Mouse (Mus musculus) limb, embryonic 12.5 days (tissue): ENCODE data around the gene Sacm1l. TPM values are rescaled to one million over a fixed set of nuclear protein-coding genes. Genes with fewer than 3 reads are reported as not detected.

ENCODE experiments used
- ATAC-seq: fragments of 200-750 bp; cut with Nextera tagmentation; 2 replicates; pipeline ENCODE4 v1.8.0; 2017; ENCODE audit warnings: low read depth, moderate TSS enrichment; ENCODE audit not compliant: insufficient number of reproducible peaks, insufficient read depth, low FRiP score, low TSS enrichment
- H3K27ac ChIP-seq: fragments of 300-500 bp; sonication (generic); 2 replicates; pipeline ENCODE4 v1.5.1; 2016; ENCODE audit warnings: mild to moderate bottlenecking, moderate library complexity
- H3K27me3 ChIP-seq: fragments of 300-500 bp; sonication (generic); 2 replicates; pipeline ENCODE4 v1.6.1; 2016; ENCODE audit warnings: mild to moderate bottlenecking, moderate library complexity
- H3K36me3 ChIP-seq: fragments of 300-500 bp; sonication (generic); 2 replicates; pipeline ENCODE4 v1.6.1; 2016; ENCODE audit warnings: mild to moderate bottlenecking, moderate library complexity
- H3K4me1 ChIP-seq: fragments of 300-500 bp; sonication (generic); replicated peaks from 2 replicates; pipeline ENCODE4 v1.6.1; 2016
- H3K4me2 ChIP-seq: fragments of 300-500 bp; sonication (generic); 2 replicates; pipeline ENCODE4 v1.6.1; 2016; ENCODE audit warnings: mild to moderate bottlenecking, moderate library complexity
- H3K4me3 ChIP-seq: fragments of 300-500 bp; sonication (generic); replicated peaks from 2 replicates; pipeline ENCODE4 v1.5.1; 2016; ENCODE audit warnings: mild to moderate bottlenecking
- H3K9ac ChIP-seq: fragments of 300-500 bp; sonication (generic); replicated peaks from 2 replicates; pipeline ENCODE4 v1.6.1; 2016; ENCODE audit warnings: mild to moderate bottlenecking, moderate library complexity
- H3K9me3 ChIP-seq: fragments of 300-500 bp; sonication (generic); 2 replicates; pipeline ENCODE4 v1.6.1; 2016; ENCODE audit warnings: mild to moderate bottlenecking, moderate library complexity
- WGBS: fragments of 180-500 bp; shearing (Covaris S2); methylation state at CpG from one replicate; pipeline ENCODE4 v1.1.7; 2016; 5-methylcytosine and 5-hydroxymethylcytosine counted together
- polyA plus RNA-seq: library from polyadenylated mRNA; unstranded; fragments of >200 nt; fragmentation: Nextera tagmentation; extraction: Ambion mirVana; gene quantifications from 2 replicates; pipeline ENCODE4 v1.2.1, GENCODE M21; 2016

Sacm1l gene
- polyA plus RNA-seq, 1 experiment from 2014 or later: 50.1 TPM

- H3K27me3 ChIP-seq: no peaks in the 10 kb centered on the region
- no peak for ATAC-seq
- no peaks in the 10 kb centered on the region for H3K36me3 ChIP-seq
- peak overlapping the region; percentile 90 for H3K27ac ChIP-seq
- WGBS: 25% methylated on average over 6 of the region's 6 CpGs
- peak overlapping the region; percentile 61 for H3K4me2 ChIP-seq
- peaks cover 18% of the 10 kb centered on the region for H3K4me1 ChIP-seq
- H3K9ac ChIP-seq: peak overlapping the region; percentile 61
- no peaks in the 10 kb centered on the region for H3K9me3 ChIP-seq
- H3K4me3 ChIP-seq: peak overlapping the region; percentile 96
These were observed 1.3 kb upstream of the Sacm1l start for GRCm38 (mm10) chr9:123528087-123528925.

DNA sequence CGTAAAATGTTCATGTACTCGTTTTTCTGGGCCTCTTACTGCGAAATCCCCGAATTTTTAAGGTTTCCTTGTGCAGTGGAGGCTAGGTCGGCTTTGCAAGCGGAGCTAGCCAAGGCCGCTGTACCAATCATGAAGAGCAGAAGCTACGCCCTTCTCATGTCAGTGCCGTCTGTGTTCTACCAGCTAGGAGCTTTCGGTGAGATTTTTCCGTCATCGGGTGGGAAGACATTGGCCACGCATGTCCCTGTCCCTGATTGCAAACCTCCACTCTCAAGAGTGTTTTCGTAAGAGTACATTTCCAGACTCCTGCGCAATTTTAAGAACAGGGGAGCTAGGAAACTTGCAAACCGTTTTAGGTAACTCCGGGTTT lies 648 bp upstream of the Sacm1l start:
- Histone ChIP-seq H3K4me2 (peak overlapping the region; percentile 61), H3K4me3 (peak overlapping the region; percentile 96), H3K36me3 (no peaks in the 10 kb centered on the region), H3K27me3 (no peaks in the 10 kb centered on the region), H3K9ac (peak overlapping the region; percentile 61), H3K4me1 (peaks cover 18% of the 10 kb centered on the region), H3K27ac (peak overlapping the region; percentile 90), H3K9me3 (no peaks in the 10 kb centered on the region)
- ATAC-seq: peak; percentile 4; the same call in 1 of the 2 replicates
- WGBS: 1% methylated on average over 17 of the region's 17 CpGs

- no peaks in the 10 kb centered on the region for H3K9me3 ChIP-seq
- peaks cover 18% of the 10 kb centered on the region for H3K4me1 ChIP-seq
- no peaks in the 10 kb centered on the region for H3K27me3 ChIP-seq
- peak overlapping the region; percentile 95 for H3K27ac ChIP-seq
- 0% methylated on average over 13 of the region's 13 CpGs for WGBS
- H3K36me3 ChIP-seq: peaks cover 4% of the 10 kb centered on the region; the same call in 1 of the 2 replicates
- H3K4me3 ChIP-seq: peak overlapping the region; percentile 96
- ATAC-seq: no peak; the same call in 1 of the 2 replicates
- H3K9ac ChIP-seq: peak overlapping the region; percentile 96
- H3K4me2 ChIP-seq: peak overlapping the region; percentile 71
These were observed 558 bp downstream of the Sacm1l start for GRCm38 (mm10) chr9:123530158-123530475.

DNA sequence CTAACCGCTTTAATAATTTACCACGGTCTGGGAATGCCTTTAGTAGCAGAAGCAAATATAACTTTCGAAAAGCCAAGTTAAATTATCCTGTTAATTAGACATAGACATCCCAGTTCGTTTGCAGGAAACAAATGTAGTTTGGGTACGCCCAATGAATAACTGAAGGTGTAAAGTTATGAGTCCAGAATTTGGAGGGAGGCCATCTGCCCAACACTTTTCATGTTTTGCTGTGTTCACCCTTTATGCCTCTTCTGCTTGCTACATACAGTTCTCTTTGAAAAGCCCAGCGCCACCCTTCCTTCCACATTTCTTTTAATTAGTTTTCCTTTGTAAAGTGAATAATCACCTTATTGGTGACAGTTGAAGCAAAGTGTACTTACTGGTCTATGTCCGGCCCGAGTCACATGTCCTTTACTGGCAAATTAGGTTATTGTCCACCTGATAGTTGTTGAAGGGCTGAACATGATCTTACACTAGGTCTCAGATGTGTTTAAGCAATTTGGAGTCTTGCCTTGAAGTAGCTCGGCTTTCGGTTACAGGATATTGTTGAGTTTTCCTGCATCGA lies 1.1 kb downstream of the Sacm1l start:
- Histone ChIP-seq H3K9ac (peak overlapping the region; percentile 96), H3K4me1 (peaks cover 18% of the 10 kb centered on the region), H3K27ac (peak overlapping the region; percentile 95; the same call in 1 of the 2 replicates), H3K4me3 (peak overlapping the region; percentile 96), H3K4me2 (peak overlapping the region; percentile 71), H3K36me3 (peaks cover 5% of the 10 kb centered on the region; the same call in 1 of the 2 replicates), H3K9me3 (no peaks in the 10 kb centered on the region), H3K27me3 (no peaks in the 10 kb centered on the region)
- WGBS: 42% methylated on average over 11 of the region's 11 CpGs
- ATAC-seq: no peak

- Histone ChIP-seq H3K27ac (no peak overlapping the region), H3K9me3 (no peaks in the 10 kb centered on the region), H3K4me3 (peak overlapping the region; percentile 96; the same call in 1 of the 2 replicates), H3K9ac (0 out of 2 replicates have a peak overlapping the region, but pooled peaks have one; percentile 32), H3K36me3 (peaks cover 5% of the 10 kb centered on the region; the same call in 1 of the 2 replicates), H3K4me1 (peaks cover 18% of the 10 kb centered on the region), H3K27me3 (no peaks in the 10 kb centered on the region), H3K4me2 (peak overlapping the region; percentile 71)
- ATAC-seq: no peak
These were observed 1.7 kb downstream of the Sacm1l start for GRCm38 (mm10) chr9:123531234-123531633.

DNA sequence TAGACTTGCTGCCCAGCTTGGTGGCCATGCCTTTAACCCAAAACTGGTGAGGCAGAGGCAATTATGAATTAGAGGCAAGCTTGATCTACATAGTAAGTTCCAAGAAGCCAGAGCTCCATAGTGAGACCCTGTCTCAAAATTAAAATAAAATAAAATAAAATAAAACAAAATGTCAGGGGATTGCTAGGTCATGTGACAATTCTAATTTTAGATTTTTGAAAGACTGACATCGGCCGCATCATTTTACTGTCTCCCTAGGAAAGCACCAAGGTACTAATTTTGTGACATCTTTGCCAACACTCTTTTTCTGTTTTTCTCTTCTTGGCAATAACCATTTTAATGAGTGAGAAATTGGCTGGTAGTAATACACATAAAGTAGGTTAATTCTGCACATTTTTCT lies 7.1 kb downstream of the Sacm1l start:
- H3K36me3 ChIP-seq: peaks cover 5% of the 10 kb centered on the region; the same call in 1 of the 2 replicates
- ATAC-seq: no peak
- no peaks in the 10 kb centered on the region for H3K9me3 ChIP-seq
- 94% methylated on average over 2 of the region's 2 CpGs for WGBS
- no peak overlapping the region for H3K4me3 ChIP-seq
- H3K9ac ChIP-seq: no peak overlapping the region
- H3K4me1 ChIP-seq: peaks cover 10% of the 10 kb centered on the region
- H3K27me3 ChIP-seq: no peaks in the 10 kb centered on the region
- H3K4me2 ChIP-seq: no peak overlapping the region
- H3K27ac ChIP-seq: no peak overlapping the region

GRCm38 (mm10) chr9:123538189-123538588 lies 8.6 kb downstream of the Sacm1l start:
- Histone ChIP-seq H3K27me3 (no peaks in the 10 kb centered on the region), H3K4me2 (no peak overlapping the region), H3K9ac (no peak overlapping the region), H3K36me3 (peaks cover 5% of the 10 kb centered on the region; the same call in 1 of the 2 replicates), H3K9me3 (no peaks in the 10 kb centered on the region), H3K27ac (no peak overlapping the region), H3K4me1 (0 out of 2 replicates have a peak, but pooled peaks cover 6% of the 10 kb centered on the region), H3K4me3 (no peak overlapping the region)
- no peak for ATAC-seq
- 28% methylated on average over 4 of the region's 4 CpGs for WGBS

DNA sequence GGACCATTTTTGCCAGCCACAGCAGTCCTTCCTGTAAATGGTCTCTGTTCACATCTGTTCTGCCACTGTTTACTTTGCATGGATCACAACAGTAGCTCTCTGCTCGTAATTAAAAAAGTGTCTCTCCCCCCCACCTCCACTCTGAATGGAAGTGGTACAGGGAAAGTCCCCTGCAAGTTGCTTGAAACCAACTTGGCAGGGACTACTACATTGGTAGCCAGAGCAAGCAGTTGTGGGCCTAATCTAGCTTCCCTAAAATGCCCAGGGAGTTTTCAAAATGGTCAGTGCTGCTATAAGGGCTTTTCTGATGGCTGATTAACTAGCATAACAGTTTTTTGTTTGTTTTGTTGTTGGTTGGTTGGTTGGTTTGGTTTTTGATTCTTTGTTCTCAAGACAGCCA lies 9.5 kb downstream of the Sacm1l start:
- H3K4me2 ChIP-seq: no peak overlapping the region
- ATAC-seq: no peak
- peaks cover 14% of the 10 kb centered on the region; the same call in 1 of the 2 replicates for H3K36me3 ChIP-seq
- no peak overlapping the region for H3K9ac ChIP-seq
- no peak overlapping the region for H3K4me3 ChIP-seq
- H3K9me3 ChIP-seq: no peaks in the 10 kb centered on the region
- WGBS: 44% methylated on average over 1 of the region's 1 CpGs
- 0 out of 2 replicates have a peak, but pooled peaks cover 6% of the 10 kb centered on the region for H3K4me1 ChIP-seq
- H3K27me3 ChIP-seq: no peaks in the 10 kb centered on the region
- no peak overlapping the region for H3K27ac ChIP-seq

DNA sequence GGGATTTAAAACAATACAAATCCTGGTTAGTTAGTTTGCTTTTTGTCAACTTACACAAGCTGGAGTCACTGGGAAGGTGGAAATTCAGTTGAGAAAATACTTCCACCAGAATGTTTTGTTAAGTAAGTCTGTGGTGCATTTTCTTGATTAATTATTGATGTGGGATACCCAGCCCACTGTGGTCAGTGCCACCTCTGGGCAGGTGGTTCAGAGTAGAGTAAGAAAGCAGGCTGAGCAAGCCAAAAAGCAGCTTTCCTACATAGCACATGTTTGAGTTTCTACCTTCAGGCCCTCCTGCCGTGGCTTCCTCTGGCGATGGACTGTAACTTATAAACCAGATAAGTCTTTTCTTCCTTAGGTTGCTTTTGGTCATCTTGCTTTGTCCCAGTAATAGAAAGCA lies 10.3 kb downstream of the Sacm1l start:
- no peaks in the 10 kb centered on the region for H3K27me3 ChIP-seq
- H3K4me2 ChIP-seq: no peak overlapping the region
- no peak overlapping the region for H3K9ac ChIP-seq
- H3K4me3 ChIP-seq: no peak overlapping the region
- ATAC-seq: no peak
- WGBS: 85% methylated on average over 2 of the region's 2 CpGs
- H3K36me3 ChIP-seq: peaks cover 13% of the 10 kb centered on the region; the same call in 1 of the 2 replicates
- H3K4me1 ChIP-seq: 0 out of 2 replicates have a peak, but pooled peaks cover 6% of the 10 kb centered on the region
- no peak overlapping the region for H3K27ac ChIP-seq
- H3K9me3 ChIP-seq: no peaks in the 10 kb centered on the region

- Histone ChIP-seq H3K27me3 (no peaks in the 10 kb centered on the region), H3K4me3 (no peak overlapping the region), H3K4me2 (no peak overlapping the region), H3K27ac (no peak overlapping the region), H3K4me1 (no peaks in the 10 kb centered on the region), H3K9me3 (no peaks in the 10 kb centered on the region), H3K9ac (no peak overlapping the region), H3K36me3 (peaks cover 91% of the 10 kb centered on the region)
- no peak; the same call in 1 of the 2 replicates for ATAC-seq
- WGBS: 8% methylated on average over 3 of the region's 3 CpGs
These were observed 25.0 kb downstream of the Sacm1l start for GRCm38 (mm10) chr9:123554599-123554998.

GRCm38 (mm10) chr9:123577360-123578192 lies 48.0 kb downstream of the Sacm1l start:
- H3K36me3 ChIP-seq: peaks cover 43% of the 10 kb centered on the region
- H3K27me3 ChIP-seq: no peaks in the 10 kb centered on the region
- H3K9me3 ChIP-seq: no peaks in the 10 kb centered on the region
- 84% methylated on average over 10 of the region's 10 CpGs for WGBS
- ATAC-seq: no peak
- no peak overlapping the region for H3K9ac ChIP-seq
- no peak overlapping the region for H3K4me3 ChIP-seq
- no peak overlapping the region for H3K27ac ChIP-seq
- H3K4me2 ChIP-seq: no peak overlapping the region
- no peaks in the 10 kb centered on the region for H3K4me1 ChIP-seq
